Mouse (Mus musculus) C2C12 (cell line): ENCODE data around the gene Gm6793. TPM values are rescaled to one million over a fixed set of nuclear protein-coding genes. Genes with fewer than 3 reads are reported as not detected.
A peak's percentile ranks its signal among the peaks of the same experiment; 100 is the strongest.

Source experiments
- H3K27me3 ChIP-seq: one replicate; pipeline ENCODE4 v1.6.1; 2011; ENCODE audit not compliant: control insufficient read depth, insufficient read depth, insufficient read length
- H3K36me3 ChIP-seq: one replicate; pipeline ENCODE4 v1.6.1; 2011; ENCODE audit not compliant: control insufficient read depth, insufficient read depth
- H3K4me3 ChIP-seq: one replicate; pipeline ENCODE4 v1.5.1; 2011; ENCODE audit warnings: mild to moderate bottlenecking, control low read depth; ENCODE audit not compliant: poor library complexity, insufficient read depth, severe bottlenecking
- H3K79me2 ChIP-seq: one replicate; pipeline ENCODE4 v1.6.1; 2011; ENCODE audit not compliant: control insufficient read depth, insufficient read depth
- H3K79me3 ChIP-seq: one replicate; pipeline ENCODE4 v1.6.1; 2011; ENCODE audit warnings: low read depth, control low read depth
- H3ac ChIP-seq: one replicate; pipeline ENCODE3; 2011; ENCODE audit warnings: low read depth; ENCODE audit not compliant: control insufficient read depth, insufficient read length
- CEBPB ChIP-seq: IDR thresholded peaks from one replicate; pipeline ENCODE4 v1.6.1; 2011; ENCODE audit warnings: low read depth, mild to moderate bottlenecking, control low read depth, moderate library complexity
- CTCF ChIP-seq: IDR thresholded peaks from one replicate; pipeline ENCODE4 v1.5.1; 2011; ENCODE audit not compliant: control insufficient read depth, insufficient read depth, insufficient read length
- FOSL1 ChIP-seq: IDR thresholded peaks from one replicate; pipeline ENCODE4 v1.8.0; 2011; ENCODE audit warnings: mild to moderate bottlenecking, low read length; ENCODE audit not compliant: poor library complexity, insufficient read depth, severe bottlenecking
- MAX ChIP-seq: IDR thresholded peaks from one replicate; pipeline ENCODE4 v1.6.1; 2011; ENCODE audit warnings: mild to moderate bottlenecking, control low read depth
- MYOD1 ChIP-seq: IDR thresholded peaks from one replicate; pipeline ENCODE4 v1.6.1; 2011; ENCODE audit warnings: low read depth; ENCODE audit not compliant: control insufficient read depth, insufficient read length
- MYOG ChIP-seq: IDR thresholded peaks from one replicate; pipeline ENCODE4 v1.6.1; 2011; ENCODE audit not compliant: control insufficient read depth, insufficient read length; ENCODE audit errors: extremely low read depth
- USF1 ChIP-seq: IDR thresholded peaks from one replicate; pipeline ENCODE4 v1.6.1; 2011; ENCODE audit warnings: low read depth, mild to moderate bottlenecking, control low read depth, moderate library complexity
- polyA plus RNA-seq: library from polyadenylated mRNA; unstranded; fragments of >200 nt; fragmentation: generic; extraction: Trizol; gene quantifications from one replicate; pipeline ENCODE4 v1.2.1, GENCODE M21; 2012; ENCODE audit warnings: missing spikeins

Gm6793 gene
- polyA plus RNA-seq, 1 experiment, result 0.23 TPM

- no peak for TF ChIP-seq USF1
- H3ac ChIP-seq, result no peak overlapping the region
- H3K36me3 ChIP-seq, result peaks cover 62% of the 10 kb centered on the region
- H3K4me3 ChIP-seq, result no peak overlapping the region
- no peaks in the 10 kb centered on the region for H3K79me3 ChIP-seq
- H3K27me3 ChIP-seq, result no peaks in the 10 kb centered on the region
- peaks cover 12% of the 10 kb centered on the region for H3K79me2 ChIP-seq
Observed at GRCm38 (mm10) chr8:111992703-111993039, 22.2 kb downstream of the Gm6793 start.

DNA sequence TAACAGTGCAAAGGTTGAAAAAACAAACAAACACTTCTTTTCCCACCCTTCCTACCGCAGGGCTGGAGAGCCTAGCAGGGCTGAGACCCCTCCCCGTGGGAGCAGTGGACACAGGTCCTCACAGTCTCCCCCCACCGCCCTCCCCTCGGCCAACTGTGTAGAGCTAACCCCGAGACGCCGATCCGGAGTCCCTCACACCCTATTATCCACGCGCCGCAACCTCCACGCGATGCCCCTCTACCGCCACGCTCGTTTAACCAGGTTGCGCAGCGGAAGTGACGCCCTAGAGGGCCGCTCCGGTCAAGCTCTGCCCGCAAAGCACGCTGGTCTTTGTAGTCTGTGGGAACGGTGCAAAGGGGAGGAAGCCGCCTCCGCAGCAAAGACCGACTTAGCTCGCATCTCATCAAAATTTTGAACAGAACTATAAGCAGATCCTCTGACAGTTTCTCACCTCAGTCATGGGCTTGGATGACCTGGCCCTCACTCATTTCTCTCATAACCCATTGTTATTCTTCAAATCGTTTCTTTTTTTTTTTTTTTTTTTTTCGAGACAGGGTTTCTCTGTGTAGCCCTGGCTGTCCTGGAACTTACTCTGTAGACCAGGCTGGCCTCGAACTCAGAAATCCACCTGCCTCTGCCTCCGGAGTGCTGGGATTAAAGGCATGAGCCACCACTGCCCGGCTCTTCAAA, 22.7 kb downstream of the Gm6793 start, which contains the start of gene Adat1:
TSS of gene Adat1 (minus strand) at position 290 of the 690 bp plus-strand sequence.
- TF ChIP-seq CTCF (no peak), MAX (peak; percentile 94)
- Histone ChIP-seq H3K36me3 (peaks cover 60% of the 10 kb centered on the region), H3ac (peak within 1 kb of the TSS; percentile 78), H3K27me3 (no peaks in the 10 kb centered on the region), H3K4me3 (peak within 1 kb of the TSS; percentile 90), H3K79me2 (peaks cover 12% of the 10 kb centered on the region), H3K79me3 (no peaks in the 10 kb centered on the region)

DNA sequence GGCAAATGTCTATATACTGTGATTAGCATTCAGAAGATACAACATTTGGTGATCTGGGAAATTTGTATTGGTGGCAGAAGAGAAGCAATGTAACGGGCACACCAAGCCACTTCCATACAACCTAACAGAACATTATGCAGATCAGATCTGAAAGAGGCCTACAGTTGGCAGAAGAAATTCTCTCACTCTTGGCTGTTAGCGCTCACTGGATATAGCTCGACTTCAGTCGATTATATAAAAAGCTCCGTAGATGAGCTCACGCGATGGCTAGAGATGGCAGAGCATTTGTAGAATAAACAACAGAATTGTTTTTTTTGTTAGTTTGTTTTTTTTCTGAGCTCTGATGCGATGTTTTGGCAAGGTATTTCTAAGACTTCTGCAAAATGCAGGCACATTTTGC, 23.6 kb downstream of the Gm6793 start:
- TF ChIP-seq MYOG (no peak), CTCF (no peak), USF1 (no peak), FOSL1 (no peak), MAX (no peak), MYOD1 (no peak), CEBPB (no peak)
- peaks cover 55% of the 10 kb centered on the region for H3K36me3 ChIP-seq
- peak overlapping the region; percentile 90 for H3K4me3 ChIP-seq
- peaks cover 12% of the 10 kb centered on the region for H3K79me2 ChIP-seq
- no peaks in the 10 kb centered on the region for H3K79me3 ChIP-seq
- H3ac ChIP-seq, result no peak overlapping the region
- H3K27me3 ChIP-seq, result no peaks in the 10 kb centered on the region

- Histone ChIP-seq H3K79me3 (no peaks in the 10 kb centered on the region), H3K4me3 (no peak overlapping the region), H3K79me2 (peaks cover 12% of the 10 kb centered on the region), H3K27me3 (no peaks in the 10 kb centered on the region), H3ac (no peak overlapping the region), H3K36me3 (peaks cover 45% of the 10 kb centered on the region)
- TF ChIP-seq FOSL1, result no peak
- peak; percentile 46 for TF ChIP-seq CTCF
- no peak for TF ChIP-seq USF1
Observed at GRCm38 (mm10) chr8:111989911-111990310, 24.9 kb downstream of the Gm6793 start.

GRCm38 (mm10) chr8:111984511-111984910, 30.3 kb downstream of the Gm6793 start:
- no peak for TF ChIP-seq FOSL1
- no peak for TF ChIP-seq MYOG
- TF ChIP-seq USF1, result no peak
- no peak for TF ChIP-seq MYOD1
- no peak for TF ChIP-seq CEBPB
- Histone ChIP-seq H3ac (no peak overlapping the region), H3K79me2 (no peaks in the 10 kb centered on the region), H3K4me3 (no peak overlapping the region), H3K36me3 (peaks cover 40% of the 10 kb centered on the region), H3K27me3 (no peaks in the 10 kb centered on the region), H3K79me3 (no peaks in the 10 kb centered on the region)

DNA sequence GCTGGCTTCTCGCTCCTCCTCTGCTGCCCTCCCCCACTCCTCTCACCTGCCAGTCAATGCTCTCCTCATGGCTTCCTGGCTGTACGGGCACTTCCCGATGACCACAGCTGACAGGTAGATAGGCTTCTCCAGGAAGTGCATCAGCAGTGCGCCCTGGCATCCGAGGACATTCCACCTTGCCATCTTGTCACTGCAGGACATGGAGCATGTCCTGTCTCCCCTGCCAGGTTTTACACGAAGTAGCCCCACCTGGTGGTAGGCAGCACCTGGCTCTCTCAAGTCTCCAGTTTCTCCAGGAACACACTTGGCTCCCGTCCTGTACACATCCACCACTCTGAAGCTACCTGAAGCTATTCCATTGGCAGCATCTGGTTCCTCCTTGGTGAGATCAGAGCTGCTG, 32.7 kb downstream of the Gm6793 start:
- H3K79me2 ChIP-seq, result no peaks in the 10 kb centered on the region
- TF ChIP-seq FOSL1 (no peak), CEBPB (no peak), CTCF (no peak), MYOD1 (no peak), MYOG (no peak), MAX (no peak), USF1 (no peak)

GRCm38 (mm10) chr8:111978147-111978546, 36.7 kb downstream of the Gm6793 start:
- Histone ChIP-seq H3K4me3 (no peak overlapping the region), H3K27me3 (no peaks in the 10 kb centered on the region), H3K79me3 (no peaks in the 10 kb centered on the region), H3K79me2 (no peaks in the 10 kb centered on the region), H3K36me3 (peaks cover 40% of the 10 kb centered on the region), H3ac (no peak overlapping the region)
- TF ChIP-seq FOSL1, result no peak
- TF ChIP-seq CEBPB, result no peak
- TF ChIP-seq MYOG, result no peak

More for the DNA sequence above, 32.7 kb downstream of the Gm6793 start:
- Histone ChIP-seq H3K36me3 (peaks cover 35% of the 10 kb centered on the region), H3K27me3 (no peaks in the 10 kb centered on the region), H3ac (no peak overlapping the region), H3K4me3 (no peak overlapping the region), H3K79me3 (no peaks in the 10 kb centered on the region)
